Mouse (Mus musculus): ENCODE data around the gene Stra6l.

GRCm38 (mm10) chr4:45909924-45910323 lies 61.5 kb downstream of the Stra6l start:
- no peak for TF ChIP-seq USF1 (IDR thresholded peaks at IDR 0.05; ENCODE audit: low read depth)
- TF ChIP-seq CTCF (IDR thresholded peaks at IDR 0.05; ENCODE audit: control insufficient read depth, insufficient read depth, insufficient read length): no peak
- no peak for TF ChIP-seq MYOD1 (IDR thresholded peaks at IDR 0.05; ENCODE audit: control insufficient read depth, insufficient read length, low read depth)
- TF ChIP-seq MAX (IDR thresholded peaks at IDR 0.05): no peak
- no peak for TF ChIP-seq CEBPB (IDR thresholded peaks at IDR 0.05; ENCODE audit: low read depth)
- no peak for TF ChIP-seq FOSL1 (IDR thresholded peaks at IDR 0.05; ENCODE audit: insufficient read depth, low read length, poor library complexity, severe bottlenecking)

Measured in C2C12 (cell line).